Mouse (Mus musculus) adrenal gland, postnatal 25 days (tissue): ENCODE measurements around the gene Fnbp1. TPM values are rescaled to one million over a fixed set of nuclear protein-coding genes. Genes with fewer than 3 reads are reported as not detected.
A peak's percentile ranks its signal among the peaks of the same experiment; 100 is the strongest.

ENCODE experiments used
- DNase-seq: peaks from one replicate; pipeline ENCODE4 v3.0.0; 2021; ENCODE audit warnings: mixed read lengths
- total RNA-seq: library from RNA; stranded (reverse); gene quantifications from 2 replicates; pipeline ENCODE4 v1.2.3, GENCODE M21; 2021

Fnbp1 gene
- total RNA-seq, 1 experiment from 2014 or later = 66.0 TPM

- DNase-seq = no peak
These were observed 9.0 kb upstream of the Fnbp1 start for GRCm38 (mm10) chr2:31150762-31151161.

GRCm38 (mm10) chr2:31147054-31147453 lies 5.2 kb upstream of the Fnbp1 start:
- no peak for DNase-seq

- DNase-seq = no peak
These were observed 3.1 kb upstream of the Fnbp1 start for GRCm38 (mm10) chr2:31144901-31145300.

DNA sequence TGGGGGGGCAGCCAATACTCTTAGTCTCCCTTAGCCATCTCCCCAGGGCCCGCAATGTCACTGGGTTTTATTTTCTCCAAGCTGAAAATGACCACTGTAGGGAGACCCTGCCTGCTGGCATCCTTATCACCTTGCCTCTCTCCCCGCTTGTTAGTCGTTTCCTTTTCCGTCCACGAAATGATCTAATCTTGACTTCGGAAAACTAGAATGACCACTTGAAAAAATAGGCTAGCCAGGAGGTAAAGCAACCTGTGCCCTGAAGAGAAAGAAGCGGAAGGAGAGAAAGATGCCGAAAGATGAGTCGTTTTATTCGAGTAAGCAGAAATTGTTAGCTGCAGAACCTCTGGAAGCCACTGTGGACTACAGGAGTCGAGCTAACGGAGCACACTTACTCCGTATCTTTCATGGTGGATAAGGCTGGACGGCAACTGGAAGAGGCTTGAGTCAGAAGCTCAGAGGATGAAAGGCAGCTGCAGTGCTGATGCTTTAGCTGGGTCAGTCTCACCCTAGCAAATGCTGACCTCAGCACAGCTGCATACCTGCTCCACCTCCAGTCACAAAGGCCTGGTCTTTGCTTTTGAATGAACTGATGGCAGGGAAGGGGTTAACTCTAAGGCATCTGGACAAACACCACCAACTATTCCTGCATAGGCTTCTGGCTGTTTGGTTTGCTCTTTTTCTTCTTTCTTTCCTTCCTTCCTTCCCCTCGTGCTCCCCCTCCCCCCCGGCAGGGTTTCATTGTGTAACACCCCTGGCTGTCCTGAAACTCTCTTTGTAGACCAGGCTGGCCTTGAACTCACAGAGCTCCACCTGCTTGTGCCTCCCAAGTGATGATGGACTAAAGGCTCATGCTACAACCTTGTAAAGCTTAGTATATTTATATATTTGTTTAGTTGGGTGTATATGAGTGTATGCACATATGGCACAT lies 2.2 kb upstream of the Fnbp1 start:
- no peak for DNase-seq

GRCm38 (mm10) chr2:31143326-31143725 lies 1.5 kb upstream of the Fnbp1 start:
- no peak for DNase-seq

DNA sequence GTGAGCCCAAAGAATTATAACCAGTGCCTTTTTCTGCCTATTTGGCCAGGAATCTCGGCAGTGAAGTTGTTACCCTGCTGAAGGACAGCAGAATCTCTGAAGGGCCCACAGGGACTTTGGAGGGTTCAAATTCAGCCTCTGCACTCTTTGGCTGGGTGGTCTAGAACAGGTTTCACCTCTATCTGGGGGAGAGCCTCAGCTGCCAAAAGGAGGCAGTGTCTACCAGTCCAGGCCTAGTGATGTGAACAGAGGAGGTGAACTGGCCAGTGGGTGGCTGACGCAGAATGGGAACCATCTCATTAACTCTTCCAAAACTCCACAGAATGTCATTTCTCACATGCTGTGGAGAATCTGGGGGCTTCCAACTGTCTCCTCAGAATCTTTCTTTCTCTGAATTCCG lies 697 bp upstream of the Fnbp1 start:
- DNase-seq = no peak

- DNase-seq = peak; percentile 47
These were observed 538 bp downstream of the Fnbp1 start for GRCm38 (mm10) chr2:31141074-31141866.

DNA sequence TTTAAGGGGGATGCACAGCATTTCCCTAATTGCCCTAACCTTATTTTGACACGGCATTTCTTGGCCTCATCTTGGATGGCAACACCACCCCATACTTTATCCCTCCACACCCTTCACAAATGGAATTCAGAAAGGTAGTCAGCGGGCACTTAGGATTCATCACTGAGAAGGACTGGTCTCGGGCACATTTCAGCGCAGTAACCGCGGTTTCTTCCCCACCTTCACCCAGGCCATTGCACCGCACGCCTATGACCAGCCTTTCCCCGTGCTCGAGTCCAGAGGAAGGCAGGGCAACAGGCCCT lies 1.1 kb downstream of the Fnbp1 start:
- DNase-seq = peak; percentile 43

DNA sequence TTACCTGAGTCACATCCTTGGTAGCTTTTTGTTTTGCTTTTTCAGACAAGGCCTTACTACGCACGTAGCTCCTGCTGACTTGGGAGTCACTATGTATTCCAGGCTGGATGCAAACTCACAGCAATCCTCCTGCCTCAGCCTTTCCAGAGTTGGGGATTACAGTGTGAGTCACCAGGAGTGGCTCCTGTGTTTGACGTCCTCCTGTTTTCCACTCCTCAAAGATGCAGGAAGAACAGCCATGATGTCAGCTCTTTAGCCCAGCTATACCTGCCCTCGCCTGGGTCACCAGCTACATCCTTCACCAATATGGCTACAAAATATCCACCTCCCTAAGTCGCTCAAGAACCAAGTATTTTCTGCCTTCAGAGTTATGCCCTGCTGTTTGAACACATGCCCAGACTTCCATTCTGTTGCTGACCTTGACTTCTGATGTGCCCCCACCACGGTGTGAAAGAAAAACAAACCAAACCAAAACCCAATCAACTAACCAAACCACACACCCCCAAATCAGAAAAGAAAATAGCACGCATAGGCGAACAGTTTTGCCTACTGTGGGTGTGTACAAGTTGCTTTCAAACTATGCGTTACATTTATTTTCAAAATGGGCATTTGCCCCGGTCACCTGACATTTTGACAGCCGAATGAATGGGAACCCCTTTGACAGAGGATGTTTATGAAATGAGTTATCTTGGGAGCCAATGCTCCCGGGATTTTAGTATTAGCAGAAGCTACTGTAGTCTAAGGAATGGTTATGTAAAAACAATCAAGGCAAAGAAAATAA lies 1.6 kb downstream of the Fnbp1 start:
- DNase-seq = no peak

GRCm38 (mm10) chr2:31139174-31139632 lies 2.6 kb downstream of the Fnbp1 start:
- DNase-seq = no peak

DNA sequence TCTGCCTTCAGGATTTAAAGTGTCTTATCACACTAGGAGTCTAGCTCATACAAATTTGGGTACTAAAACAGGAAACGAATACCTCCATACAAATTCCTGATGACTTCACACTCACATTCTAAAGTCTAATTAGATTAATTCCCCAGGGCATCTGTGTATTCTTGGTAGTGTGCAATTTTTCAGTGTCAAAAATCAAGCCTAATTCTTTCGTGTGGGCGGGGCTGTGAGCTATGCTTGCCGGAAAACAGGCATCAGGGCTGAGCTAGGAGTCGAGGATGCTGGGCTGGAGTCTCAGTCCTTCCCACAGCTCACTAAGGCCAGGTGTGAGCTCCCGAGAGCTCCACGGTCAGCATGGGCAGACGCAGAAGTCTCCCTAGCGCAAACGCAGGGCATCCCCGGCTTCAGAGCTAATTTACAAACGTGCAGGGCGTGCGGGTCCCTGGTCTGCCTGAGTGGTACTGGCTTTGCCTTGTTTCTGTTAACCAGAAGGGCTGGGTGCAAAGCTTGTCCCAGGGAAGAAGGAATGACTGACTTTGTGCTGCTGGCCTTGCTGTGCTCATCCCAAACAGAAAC lies 4.7 kb downstream of the Fnbp1 start:
- no peak for DNase-seq

DNA sequence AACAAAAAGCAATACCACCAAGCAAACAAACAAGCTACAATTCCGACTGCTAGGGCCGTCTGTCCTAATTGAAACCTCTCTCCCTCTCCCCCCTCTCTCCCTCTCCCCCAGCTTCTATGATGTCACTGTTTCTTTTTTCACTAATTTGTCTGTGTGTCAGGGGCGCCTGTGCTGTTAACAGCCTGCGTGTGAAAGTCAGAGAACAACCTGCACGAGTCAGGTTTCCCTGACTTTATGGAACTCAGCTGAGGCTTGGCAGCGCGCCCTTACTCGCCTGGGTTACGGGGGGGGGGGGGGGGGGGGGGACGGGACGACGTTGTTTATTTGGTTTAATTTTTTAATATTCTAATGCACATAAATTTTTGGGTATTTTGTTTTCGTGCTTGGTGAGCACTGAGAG lies 5.5 kb downstream of the Fnbp1 start:
- DNase-seq = no peak

GRCm38 (mm10) chr2:31135512-31135931 lies 6.3 kb downstream of the Fnbp1 start:
- no peak for DNase-seq

GRCm38 (mm10) chr2:31133981-31134380 lies 7.8 kb downstream of the Fnbp1 start:
- no peak for DNase-seq

DNA sequence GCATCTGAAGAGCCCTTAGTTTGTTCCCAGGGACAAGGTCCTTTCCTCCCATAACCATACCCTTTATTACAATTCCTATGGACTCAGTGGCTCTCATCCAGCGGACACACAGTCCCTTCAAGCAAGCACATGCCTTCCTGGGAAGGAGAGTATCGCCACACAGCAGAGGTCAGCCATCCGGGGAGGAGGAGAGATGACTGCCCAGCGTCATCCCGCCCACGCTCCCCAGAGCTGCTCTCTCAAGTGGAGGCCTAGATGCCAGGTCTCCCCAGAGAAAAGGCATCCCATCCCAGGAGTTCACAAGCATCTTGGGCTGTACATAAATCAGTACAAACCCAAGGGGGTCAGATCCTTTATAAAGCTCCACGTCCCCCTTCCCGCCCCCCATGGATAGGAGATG lies 9.1 kb downstream of the Fnbp1 start:
- peak; percentile 31 for DNase-seq

DNA sequence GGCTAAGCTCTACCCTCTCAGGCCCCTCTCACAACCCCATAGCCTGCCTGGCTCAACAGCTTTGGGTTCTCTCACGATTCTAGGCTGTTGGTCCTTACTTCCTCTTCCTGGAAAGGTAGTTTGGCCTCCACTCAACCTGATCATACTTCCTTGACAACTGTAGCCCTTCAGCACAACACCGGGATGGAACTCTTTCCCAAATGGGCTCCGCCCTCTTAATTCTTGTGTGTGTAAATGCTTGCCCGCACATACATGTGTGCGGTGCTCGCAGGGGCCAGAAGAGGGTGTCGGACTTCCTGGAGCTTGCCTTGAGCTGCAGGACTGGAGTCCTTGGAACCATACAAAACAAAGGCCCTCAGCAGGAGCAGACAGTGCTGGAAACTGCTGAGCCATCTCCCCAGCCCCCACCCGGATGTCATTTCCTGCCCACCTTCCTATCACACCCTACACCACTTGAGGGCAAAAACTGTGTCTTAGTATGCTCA lies 11.0 kb downstream of the Fnbp1 start:
- no peak for DNase-seq

DNA sequence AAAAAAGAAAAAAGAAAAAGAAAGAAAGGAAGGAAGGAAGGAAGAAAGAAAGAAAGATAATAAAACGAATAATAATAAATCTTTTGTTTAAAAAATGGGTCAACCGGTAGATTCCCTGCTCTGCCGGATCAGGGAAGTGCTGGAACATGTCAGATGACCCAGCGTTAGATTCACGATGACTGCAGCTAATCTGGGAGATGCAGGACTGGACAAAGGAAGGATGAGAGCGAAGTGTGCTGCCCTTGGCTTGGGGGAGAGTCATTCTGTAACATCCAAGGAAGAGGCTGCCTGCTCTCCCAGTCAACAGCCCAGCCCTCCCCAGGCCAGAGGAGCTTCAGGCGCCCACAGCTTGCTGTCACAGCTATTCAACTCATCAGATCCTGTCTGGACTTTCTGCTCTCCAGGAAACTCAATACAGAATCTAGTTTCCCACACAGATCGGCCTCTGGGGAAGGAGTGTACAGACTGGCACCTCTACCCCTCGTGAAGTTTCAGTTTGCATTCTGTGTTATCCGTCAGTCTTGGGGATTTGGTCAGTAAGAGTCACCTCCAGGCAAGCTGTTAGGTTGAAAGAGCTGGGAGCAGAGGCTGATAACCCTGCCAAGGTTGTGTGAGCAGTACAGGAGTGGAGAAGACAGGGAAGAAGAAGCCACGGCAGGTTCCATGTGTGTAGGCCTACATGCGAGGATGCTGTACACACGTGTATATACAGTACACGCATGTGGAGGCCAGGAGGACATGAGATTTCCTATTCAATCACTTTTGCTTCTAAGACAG lies 11.9 kb downstream of the Fnbp1 start:
- DNase-seq = no peak

DNA sequence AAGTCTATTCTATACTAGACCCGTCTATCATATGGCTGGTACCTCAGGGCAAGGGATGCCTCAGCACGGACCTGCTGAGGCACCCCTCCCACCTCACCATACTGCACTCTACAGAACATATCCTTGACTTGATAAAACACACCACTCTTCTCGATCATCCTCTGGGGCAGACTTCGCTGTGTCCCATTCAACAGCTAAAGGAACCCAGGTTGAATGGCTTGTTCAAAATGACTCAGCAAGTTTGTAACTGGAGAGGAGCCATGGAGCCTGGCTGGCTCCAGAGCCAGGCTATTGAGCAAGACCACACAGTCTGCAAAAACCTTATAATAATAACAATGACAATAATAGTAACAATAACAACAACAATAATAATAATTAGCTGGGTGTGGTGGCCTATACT lies 13.9 kb downstream of the Fnbp1 start:
- peak; percentile 33 for DNase-seq

- DNase-seq = no peak
These were observed 14.6 kb downstream of the Fnbp1 start for GRCm38 (mm10) chr2:31127219-31127618.

GRCm38 (mm10) chr2:31126048-31126447 lies 15.8 kb downstream of the Fnbp1 start:
- DNase-seq = no peak

- DNase-seq = no peak
These were observed 16.7 kb downstream of the Fnbp1 start for GRCm38 (mm10) chr2:31125156-31125555.
